Mouse (Mus musculus) hindbrain, embryonic 16.5 days (tissue): Measurements from ENCODE around the gene Flnc. TPM values are rescaled to one million over a fixed set of nuclear protein-coding genes. Genes with fewer than 3 reads are reported as not detected.

ENCODE experiments used
- ATAC-seq: fragments of 200-750 bp; cut with Nextera tagmentation; 2 replicates; pipeline ENCODE4 v1.8.0; 2017; ENCODE audit warnings: moderate TSS enrichment, moderate library complexity
- H3K27ac ChIP-seq: fragments of 300-500 bp; sonication (generic); 2 replicates; pipeline ENCODE4 v1.5.1; 2014; ENCODE audit warnings: low read depth, mild to moderate bottlenecking, control low read depth, low read length, moderate library complexity
- H3K27me3 ChIP-seq: fragments of 300-500 bp; sonication (generic); replicated peaks from 2 replicates; pipeline ENCODE4 v1.6.1; 2014; ENCODE audit warnings: low read length; ENCODE audit not compliant: control insufficient read depth, insufficient read depth
- H3K36me3 ChIP-seq: fragments of 300-500 bp; sonication (generic); 2 replicates; pipeline ENCODE4 v1.6.1; 2014; ENCODE audit warnings: mild to moderate bottlenecking, low read length, moderate library complexity, mixed read lengths; ENCODE audit not compliant: control insufficient read depth, insufficient read depth
- H3K4me1 ChIP-seq: fragments of 300-500 bp; sonication (generic); 2 replicates; pipeline ENCODE4 v1.6.1; 2014; ENCODE audit warnings: low read depth, low read length; ENCODE audit not compliant: control insufficient read depth, insufficient read depth
- H3K4me2 ChIP-seq: fragments of 300-500 bp; sonication (generic); 2 replicates; pipeline ENCODE4 v1.6.1; 2014; ENCODE audit warnings: mild to moderate bottlenecking, low read length, control low read depth, moderate library complexity
- H3K4me3 ChIP-seq: fragments of 300-500 bp; sonication (generic); 2 replicates; pipeline ENCODE4 v1.5.1; 2014; ENCODE audit warnings: mild to moderate bottlenecking, low read length, control low read depth, moderate library complexity
- H3K9ac ChIP-seq: fragments of 300-500 bp; sonication (generic); 2 replicates; pipeline ENCODE4 v1.6.1; 2014; ENCODE audit warnings: low read depth, mild to moderate bottlenecking, control low read depth, low read length, moderate library complexity
- H3K9me3 ChIP-seq: fragments of 300-500 bp; sonication (generic); 2 replicates; pipeline ENCODE4 v1.6.1; 2014; ENCODE audit warnings: mild to moderate bottlenecking, low read length, moderate library complexity; ENCODE audit not compliant: control insufficient read depth
- WGBS: fragments of 180-500 bp; shearing (Covaris S2); extraction: QIAGEN DNeasy Blood & Tissue Kit; methylation state at CpG from one replicate; pipeline ENCODE4 v1.1.7; 2014; 5-methylcytosine and 5-hydroxymethylcytosine counted together
- polyA plus RNA-seq: library from polyadenylated mRNA; unstranded; fragments of >200 nt; fragmentation: Nextera tagmentation; extraction: Ambion mirVana; gene quantifications from 2 replicates; pipeline ENCODE4 v1.2.1, GENCODE M21; 2015

Gene Flnc
- polyA plus RNA-seq, 1 experiment from 2014 or later, result 2.7 TPM

GRCm38 (mm10) chr6:29396714-29397540, 36.1 kb upstream of the Flnc start:
- Histone ChIP-seq H3K27ac (peak overlapping the region; percentile 79), H3K36me3 (no peaks in the 10 kb centered on the region), H3K4me3 (peak overlapping the region; percentile 80), H3K4me1 (peaks cover 20% of the 10 kb centered on the region), H3K27me3 (no peaks in the 10 kb centered on the region; the same call in 1 of the 2 replicates), H3K9me3 (no peaks in the 10 kb centered on the region), H3K4me2 (peak overlapping the region; percentile 96), H3K9ac (peak overlapping the region; percentile 85)
- 2% methylated on average over 22 of the region's 24 CpGs for WGBS
- ATAC-seq, result peak; percentile 69

GRCm38 (mm10) chr6:29397575-29397974, 35.5 kb upstream of the Flnc start:
- Histone ChIP-seq H3K36me3 (no peaks in the 10 kb centered on the region), H3K27ac (peak overlapping the region; percentile 79; the same call in 1 of the 2 replicates), H3K4me2 (peak overlapping the region; percentile 96), H3K9me3 (no peaks in the 10 kb centered on the region), H3K4me1 (peaks cover 20% of the 10 kb centered on the region), H3K27me3 (no peaks in the 10 kb centered on the region; the same call in 1 of the 2 replicates), H3K9ac (peak overlapping the region; percentile 85), H3K4me3 (peak overlapping the region; percentile 80)
- WGBS, result 6% methylated on average over 6 of the region's 6 CpGs
- peak; percentile 66 for ATAC-seq

- Histone ChIP-seq H3K36me3 (no peaks in the 10 kb centered on the region), H3K9me3 (no peaks in the 10 kb centered on the region), H3K4me2 (no peak overlapping the region), H3K27me3 (no peaks in the 10 kb centered on the region; the same call in 1 of the 2 replicates), H3K27ac (no peak overlapping the region), H3K4me3 (no peak overlapping the region), H3K4me1 (peaks cover 20% of the 10 kb centered on the region), H3K9ac (no peak overlapping the region)
- ATAC-seq, result no peak
- WGBS, result 71% methylated on average over 4 of the region's 4 CpGs
These were observed 33.2 kb upstream of the Flnc start for GRCm38 (mm10) chr6:29399851-29400250.

- H3K36me3 ChIP-seq, result no peaks in the 10 kb centered on the region
- H3K4me3 ChIP-seq, result no peak overlapping the region
- no peaks in the 10 kb centered on the region for H3K9me3 ChIP-seq
- no peaks in the 10 kb centered on the region; the same call in 1 of the 2 replicates for H3K27me3 ChIP-seq
- ATAC-seq, result no peak
- no peak overlapping the region for H3K27ac ChIP-seq
- peaks cover 2% of the 10 kb centered on the region; the same call in 1 of the 2 replicates for H3K4me1 ChIP-seq
- WGBS, result 6% methylated on average over 30 of the region's 34 CpGs
- peak overlapping the region; percentile 32; the same call in 1 of the 2 replicates for H3K4me2 ChIP-seq
- H3K9ac ChIP-seq, result no peak overlapping the region
These were observed 30.2 kb upstream of the Flnc start for GRCm38 (mm10) chr6:29402693-29403342.

- no peaks in the 10 kb centered on the region for H3K9me3 ChIP-seq
- H3K4me1 ChIP-seq, result no peaks in the 10 kb centered on the region
- H3K9ac ChIP-seq, result no peak overlapping the region
- peaks cover 12% of the 10 kb centered on the region for H3K36me3 ChIP-seq
- WGBS, result 67% methylated on average over 6 of the region's 6 CpGs
- no peaks in the 10 kb centered on the region; the same call in 1 of the 2 replicates for H3K27me3 ChIP-seq
- ATAC-seq, result peak; percentile 71
- no peak overlapping the region for H3K4me3 ChIP-seq
- H3K27ac ChIP-seq, result no peak overlapping the region
- no peak overlapping the region for H3K4me2 ChIP-seq
These were observed 26.6 kb upstream of the Flnc start for GRCm38 (mm10) chr6:29406412-29406811.

- Histone ChIP-seq H3K4me2 (no peak overlapping the region), H3K4me1 (no peaks in the 10 kb centered on the region), H3K36me3 (peaks cover 16% of the 10 kb centered on the region), H3K27me3 (no peaks in the 10 kb centered on the region), H3K9me3 (no peaks in the 10 kb centered on the region), H3K27ac (no peak overlapping the region), H3K9ac (no peak overlapping the region), H3K4me3 (no peak overlapping the region)
- ATAC-seq, result no peak
- WGBS, result 87% methylated on average over 9 of the region's 9 CpGs
These were observed 17.6 kb upstream of the Flnc start for GRCm38 (mm10) chr6:29415446-29415845.

- ATAC-seq, result no peak
- Histone ChIP-seq H3K27me3 (no peaks in the 10 kb centered on the region), H3K4me1 (no peaks in the 10 kb centered on the region), H3K9me3 (no peaks in the 10 kb centered on the region), H3K27ac (no peak overlapping the region), H3K9ac (no peak overlapping the region), H3K4me2 (no peak overlapping the region), H3K4me3 (no peak overlapping the region), H3K36me3 (peaks cover 7% of the 10 kb centered on the region; the same call in 1 of the 2 replicates)
- 80% methylated on average over 2 of the region's 2 CpGs for WGBS
These were observed 12.5 kb upstream of the Flnc start for GRCm38 (mm10) chr6:29420596-29420995.

GRCm38 (mm10) chr6:29425118-29425517, 7.9 kb upstream of the Flnc start:
- H3K27ac ChIP-seq, result no peak overlapping the region
- ATAC-seq, result no peak
- H3K27me3 ChIP-seq, result no peaks in the 10 kb centered on the region
- 85% methylated on average over 8 of the region's 8 CpGs for WGBS
- H3K9me3 ChIP-seq, result no peaks in the 10 kb centered on the region
- peaks cover 5% of the 10 kb centered on the region; the same call in 1 of the 2 replicates for H3K36me3 ChIP-seq
- no peak overlapping the region for H3K9ac ChIP-seq
- no peak overlapping the region for H3K4me3 ChIP-seq
- H3K4me2 ChIP-seq, result no peak overlapping the region
- no peaks in the 10 kb centered on the region for H3K4me1 ChIP-seq

- Histone ChIP-seq H3K27me3 (no peaks in the 10 kb centered on the region), H3K27ac (no peak overlapping the region), H3K9ac (no peak overlapping the region), H3K4me1 (no peaks in the 10 kb centered on the region), H3K36me3 (peaks cover 5% of the 10 kb centered on the region; the same call in 1 of the 2 replicates), H3K9me3 (no peaks in the 10 kb centered on the region), H3K4me2 (no peak overlapping the region), H3K4me3 (no peak overlapping the region)
- ATAC-seq, result no peak
- 82% methylated on average over 6 of the region's 6 CpGs for WGBS
These were observed 6.7 kb upstream of the Flnc start for GRCm38 (mm10) chr6:29426331-29426730.
